Mouse (Mus musculus) neural tube, embryonic 13.5 days (tissue): Measurements from ENCODE around the gene Enoph1. TPM values are rescaled to one million over a fixed set of nuclear protein-coding genes. Genes with fewer than 3 reads are reported as not detected.
A peak's percentile ranks its signal among the peaks of the same experiment; 100 is the strongest.

Experiments
- ATAC-seq: fragments of 200-750 bp; cut with Nextera tagmentation; 2 replicates; pipeline ENCODE4 v1.8.0; 2017; ENCODE audit warnings: low read depth, mild to moderate bottlenecking, moderate TSS enrichment, moderate library complexity
- H3K27ac ChIP-seq: fragments of 300-500 bp; sonication (generic); replicated peaks from 2 replicates; pipeline ENCODE4 v1.5.1; 2015; ENCODE audit warnings: moderate library complexity, mild to moderate bottlenecking, inconsistent platforms
- H3K27me3 ChIP-seq: fragments of 300-500 bp; sonication (generic); 2 replicates; pipeline ENCODE4 v1.6.1; 2015; ENCODE audit warnings: mild to moderate bottlenecking, inconsistent platforms
- H3K36me3 ChIP-seq: fragments of 300-500 bp; sonication (generic); 2 replicates; pipeline ENCODE4 v1.6.1; 2015; ENCODE audit warnings: mild to moderate bottlenecking, inconsistent platforms
- H3K4me1 ChIP-seq: fragments of 300-500 bp; sonication (generic); replicated peaks from 2 replicates; pipeline ENCODE4 v1.6.1; 2015; ENCODE audit warnings: inconsistent platforms
- H3K4me2 ChIP-seq: fragments of 300-500 bp; sonication (generic); 2 replicates; pipeline ENCODE4 v1.6.1; 2015; ENCODE audit warnings: inconsistent platforms, mild to moderate bottlenecking, moderate library complexity
- H3K4me3 ChIP-seq: fragments of 300-500 bp; sonication (generic); 2 replicates; pipeline ENCODE4 v1.5.1; 2015; ENCODE audit warnings: mild to moderate bottlenecking, inconsistent platforms
- H3K9ac ChIP-seq: fragments of 300-500 bp; sonication (generic); 2 replicates; pipeline ENCODE4 v1.6.1; 2015; ENCODE audit warnings: moderate library complexity, mild to moderate bottlenecking, inconsistent platforms
- H3K9me3 ChIP-seq: fragments of 300-500 bp; sonication (generic); 2 replicates; pipeline ENCODE4 v1.6.1; 2016; ENCODE audit warnings: inconsistent platforms
- WGBS: fragments of 180-500 bp; shearing (Covaris S2); methylation state at CpG from one replicate; pipeline ENCODE4 v1.1.7; 2015; 5-methylcytosine and 5-hydroxymethylcytosine counted together
- polyA plus RNA-seq: library from polyadenylated mRNA; unstranded; fragments of >200 nt; fragmentation: Nextera tagmentation; extraction: Ambion mirVana; gene quantifications from 2 replicates; pipeline ENCODE4 v1.2.1, GENCODE M21; 2015

Enoph1 gene
- polyA plus RNA-seq, 1 experiment from 2014 or later: 38.9 TPM

- H3K27me3 ChIP-seq: no peaks in the 10 kb centered on the region
- H3K9me3 ChIP-seq: no peaks in the 10 kb centered on the region
- no peaks in the 10 kb centered on the region for H3K36me3 ChIP-seq
- H3K4me2 ChIP-seq: no peak overlapping the region
- 78% methylated on average over 5 of the region's 5 CpGs for WGBS
- ATAC-seq: no peak
- no peak overlapping the region for H3K27ac ChIP-seq
- H3K9ac ChIP-seq: no peak overlapping the region
- H3K4me1 ChIP-seq: no peaks in the 10 kb centered on the region
- H3K4me3 ChIP-seq: no peak overlapping the region
These were observed 15.4 kb upstream of the Enoph1 start for GRCm38 (mm10) chr5:100024403-100024802.

- no peak overlapping the region for H3K4me3 ChIP-seq
- ATAC-seq: no peak
- no peak overlapping the region for H3K4me2 ChIP-seq
- no peaks in the 10 kb centered on the region for H3K36me3 ChIP-seq
- no peaks in the 10 kb centered on the region for H3K27me3 ChIP-seq
- no peak overlapping the region for H3K9ac ChIP-seq
- no peaks in the 10 kb centered on the region for H3K9me3 ChIP-seq
- no peak overlapping the region for H3K27ac ChIP-seq
- 77% methylated on average over 1 of the region's 1 CpGs for WGBS
- no peaks in the 10 kb centered on the region for H3K4me1 ChIP-seq
These were observed 14.9 kb upstream of the Enoph1 start for GRCm38 (mm10) chr5:100024868-100025267.

- Histone ChIP-seq H3K9me3 (no peaks in the 10 kb centered on the region), H3K4me2 (no peak overlapping the region), H3K9ac (no peak overlapping the region), H3K27me3 (no peaks in the 10 kb centered on the region), H3K4me3 (no peak overlapping the region), H3K36me3 (peaks cover 33% of the 10 kb centered on the region), H3K27ac (0 out of 2 replicates have a peak overlapping the region, but pooled peaks have one; percentile 20), H3K4me1 (peaks cover 17% of the 10 kb centered on the region)
- WGBS: 27% methylated on average over 6 of the region's 6 CpGs
- peak; percentile 72 for ATAC-seq
These were observed 9.7 kb upstream of the Enoph1 start for GRCm38 (mm10) chr5:100030069-100030468.

- H3K36me3 ChIP-seq: peaks cover 48% of the 10 kb centered on the region
- no peak overlapping the region for H3K27ac ChIP-seq
- no peaks in the 10 kb centered on the region for H3K27me3 ChIP-seq
- H3K9me3 ChIP-seq: no peaks in the 10 kb centered on the region
- 85% methylated on average over 2 of the region's 2 CpGs for WGBS
- H3K4me3 ChIP-seq: no peak overlapping the region
- H3K4me1 ChIP-seq: peaks cover 35% of the 10 kb centered on the region
- no peak for ATAC-seq
- no peak overlapping the region for H3K4me2 ChIP-seq
- no peak overlapping the region for H3K9ac ChIP-seq
These were observed 7.7 kb upstream of the Enoph1 start for GRCm38 (mm10) chr5:100032107-100032506.

GRCm38 (mm10) chr5:100032646-100033045 is 7.1 kb upstream of the Enoph1 start:
- Histone ChIP-seq H3K9me3 (no peaks in the 10 kb centered on the region), H3K4me3 (no peak overlapping the region), H3K4me1 (peaks cover 41% of the 10 kb centered on the region), H3K27me3 (no peaks in the 10 kb centered on the region), H3K36me3 (peaks cover 48% of the 10 kb centered on the region), H3K27ac (no peak overlapping the region), H3K4me2 (no peak overlapping the region), H3K9ac (no peak overlapping the region)
- WGBS: 85% methylated on average over 3 of the region's 3 CpGs
- no peak for ATAC-seq

- H3K36me3 ChIP-seq: peaks cover 48% of the 10 kb centered on the region
These were observed 3.8 kb upstream of the Enoph1 start for GRCm38 (mm10) chr5:100035950-100036349.

GRCm38 (mm10) chr5:100036681-100037080 is 3.1 kb upstream of the Enoph1 start:
- peak overlapping the region; percentile 94 for H3K4me3 ChIP-seq
- peak overlapping the region; percentile 99 for H3K9ac ChIP-seq
- H3K36me3 ChIP-seq: peaks cover 47% of the 10 kb centered on the region
- H3K4me1 ChIP-seq: peaks cover 52% of the 10 kb centered on the region
- H3K9me3 ChIP-seq: no peaks in the 10 kb centered on the region
- peak overlapping the region; percentile 99 for H3K4me2 ChIP-seq
- no peak for ATAC-seq
- H3K27ac ChIP-seq: no peak overlapping the region; the same call in 1 of the 2 replicates
- 25% methylated on average over 7 of the region's 7 CpGs for WGBS
- no peaks in the 10 kb centered on the region for H3K27me3 ChIP-seq

More at GRCm38 (mm10) chr5:100035950-100036349, 3.8 kb upstream of the Enoph1 start:
- Histone ChIP-seq H3K27me3 (no peaks in the 10 kb centered on the region), H3K4me2 (peak overlapping the region; percentile 99), H3K4me3 (peak overlapping the region; percentile 94; the same call in 1 of the 2 replicates), H3K9me3 (no peaks in the 10 kb centered on the region), H3K4me1 (peaks cover 45% of the 10 kb centered on the region), H3K9ac (no peak overlapping the region), H3K27ac (no peak overlapping the region)
- no peak for ATAC-seq
- WGBS: 39% methylated on average over 7 of the region's 7 CpGs

GRCm38 (mm10) chr5:100037965-100038713 is 1.6 kb upstream of the Enoph1 start:
- ATAC-seq: peak; percentile 15
- under 1% methylated on average over 45 of the region's 45 CpGs for WGBS
- peak overlapping the region; percentile 94 for H3K4me3 ChIP-seq
- H3K27ac ChIP-seq: peak overlapping the region; percentile 99
- H3K36me3 ChIP-seq: peaks cover 33% of the 10 kb centered on the region
- peak overlapping the region; percentile 99 for H3K4me2 ChIP-seq
- H3K9ac ChIP-seq: peak overlapping the region; percentile 99
- H3K4me1 ChIP-seq: peaks cover 60% of the 10 kb centered on the region
- H3K27me3 ChIP-seq: no peaks in the 10 kb centered on the region
- no peaks in the 10 kb centered on the region for H3K9me3 ChIP-seq

- H3K4me1 ChIP-seq: peaks cover 64% of the 10 kb centered on the region
These were observed 827 bp upstream of the Enoph1 start for GRCm38 (mm10) chr5:100038714-100039601.

GRCm38 (mm10) chr5:100040281-100040784 is 548 bp downstream of the Enoph1 start:
- Histone ChIP-seq H3K36me3 (peaks cover 14% of the 10 kb centered on the region), H3K4me2 (peak overlapping the region; percentile 82), H3K27me3 (no peaks in the 10 kb centered on the region), H3K9ac (peak overlapping the region; percentile 99), H3K9me3 (no peaks in the 10 kb centered on the region), H3K27ac (peak overlapping the region; percentile 99), H3K4me1 (peaks cover 64% of the 10 kb centered on the region), H3K4me3 (peak overlapping the region; percentile 94)
- under 1% methylated on average over 19 of the region's 19 CpGs for WGBS
- ATAC-seq: 0 out of 2 replicates have a peak, but pooled peaks have one; percentile 3

More at GRCm38 (mm10) chr5:100038714-100039601, 827 bp upstream of the Enoph1 start:
- Histone ChIP-seq H3K4me2 (peak overlapping the region; percentile 99), H3K9ac (peak overlapping the region; percentile 99), H3K27ac (peak overlapping the region; percentile 99), H3K9me3 (no peaks in the 10 kb centered on the region), H3K36me3 (peaks cover 26% of the 10 kb centered on the region), H3K4me3 (peak overlapping the region; percentile 94), H3K27me3 (no peaks in the 10 kb centered on the region)
- under 1% methylated on average over 106 of the region's 113 CpGs for WGBS
- peak; percentile 82 for ATAC-seq

GRCm38 (mm10) chr5:100041272-100041671 is 1.5 kb downstream of the Enoph1 start:
- 53% methylated on average over 4 of the region's 4 CpGs for WGBS
- H3K36me3 ChIP-seq: peaks cover 6% of the 10 kb centered on the region
- H3K27me3 ChIP-seq: no peaks in the 10 kb centered on the region
- peaks cover 58% of the 10 kb centered on the region for H3K4me1 ChIP-seq
- H3K4me3 ChIP-seq: peak overlapping the region; percentile 94
- H3K9me3 ChIP-seq: no peaks in the 10 kb centered on the region
- H3K27ac ChIP-seq: no peak overlapping the region
- ATAC-seq: no peak
- 0 out of 2 replicates have a peak overlapping the region, but pooled peaks have one; percentile 34 for H3K9ac ChIP-seq
- H3K4me2 ChIP-seq: peak overlapping the region; percentile 82

- ATAC-seq: no peak
- H3K4me3 ChIP-seq: no peak overlapping the region
- no peaks in the 10 kb centered on the region for H3K27me3 ChIP-seq
- no peak overlapping the region for H3K4me2 ChIP-seq
- no peaks in the 10 kb centered on the region for H3K9me3 ChIP-seq
- H3K4me1 ChIP-seq: peaks cover 57% of the 10 kb centered on the region
- WGBS: 96% methylated on average over 8 of the region's 8 CpGs
- H3K27ac ChIP-seq: no peak overlapping the region
- no peak overlapping the region for H3K9ac ChIP-seq
- no peaks in the 10 kb centered on the region for H3K36me3 ChIP-seq
These were observed 2.7 kb downstream of the Enoph1 start for GRCm38 (mm10) chr5:100042467-100042866.
